Mouse (Mus musculus) C2C12 (cell line): ENCODE data around the gene Map3k7cl. TPM values are rescaled to one million over a fixed set of nuclear protein-coding genes. Genes with fewer than 3 reads are reported as not detected.

Experiments
- H3K27me3 ChIP-seq: one replicate; pipeline ENCODE4 v1.6.1; 2011; ENCODE audit not compliant: control insufficient read depth, insufficient read depth, insufficient read length
- H3K36me3 ChIP-seq: one replicate; pipeline ENCODE4 v1.6.1; 2011; ENCODE audit not compliant: control insufficient read depth, insufficient read depth
- H3K4me3 ChIP-seq: one replicate; pipeline ENCODE4 v1.5.1; 2011; ENCODE audit warnings: mild to moderate bottlenecking, control low read depth; ENCODE audit not compliant: poor library complexity, insufficient read depth, severe bottlenecking
- H3K79me2 ChIP-seq: one replicate; pipeline ENCODE4 v1.6.1; 2011; ENCODE audit not compliant: control insufficient read depth, insufficient read depth
- H3K79me3 ChIP-seq: one replicate; pipeline ENCODE4 v1.6.1; 2011; ENCODE audit warnings: low read depth, control low read depth
- H3ac ChIP-seq: one replicate; pipeline ENCODE3; 2011; ENCODE audit warnings: low read depth; ENCODE audit not compliant: control insufficient read depth, insufficient read length
- CEBPB ChIP-seq: IDR thresholded peaks from one replicate; pipeline ENCODE4 v1.6.1; 2011; ENCODE audit warnings: low read depth, mild to moderate bottlenecking, control low read depth, moderate library complexity
- CTCF ChIP-seq: IDR thresholded peaks from one replicate; pipeline ENCODE4 v1.5.1; 2011; ENCODE audit not compliant: control insufficient read depth, insufficient read depth, insufficient read length
- FOSL1 ChIP-seq: IDR thresholded peaks from one replicate; pipeline ENCODE4 v1.8.0; 2011; ENCODE audit warnings: mild to moderate bottlenecking, low read length; ENCODE audit not compliant: poor library complexity, insufficient read depth, severe bottlenecking
- MAX ChIP-seq: IDR thresholded peaks from one replicate; pipeline ENCODE4 v1.6.1; 2011; ENCODE audit warnings: mild to moderate bottlenecking, control low read depth
- MYOD1 ChIP-seq: IDR thresholded peaks from one replicate; pipeline ENCODE4 v1.6.1; 2011; ENCODE audit warnings: low read depth; ENCODE audit not compliant: control insufficient read depth, insufficient read length
- MYOG ChIP-seq: IDR thresholded peaks from one replicate; pipeline ENCODE4 v1.6.1; 2011; ENCODE audit not compliant: control insufficient read depth, insufficient read length; ENCODE audit errors: extremely low read depth
- USF1 ChIP-seq: IDR thresholded peaks from one replicate; pipeline ENCODE4 v1.6.1; 2011; ENCODE audit warnings: low read depth, mild to moderate bottlenecking, control low read depth, moderate library complexity
- polyA plus RNA-seq: library from polyadenylated mRNA; unstranded; fragments of >200 nt; fragmentation: generic; extraction: Trizol; gene quantifications from one replicate; pipeline ENCODE4 v1.2.1, GENCODE M21; 2012; ENCODE audit warnings: missing spikeins

Gene Map3k7cl
- polyA plus RNA-seq, 1 experiment: 0.11 TPM

GRCm38 (mm10) chr16:87568241-87568640 is 15.1 kb downstream of the Map3k7cl start:
- TF ChIP-seq CEBPB (no peak), FOSL1 (no peak), MYOD1 (no peak), MAX (no peak), USF1 (no peak), CTCF (no peak), MYOG (no peak)
- H3K36me3 ChIP-seq: no peaks in the 10 kb centered on the region
- no peaks in the 10 kb centered on the region for H3K27me3 ChIP-seq
- no peak overlapping the region for H3ac ChIP-seq
- H3K79me3 ChIP-seq: no peaks in the 10 kb centered on the region
- no peak overlapping the region for H3K4me3 ChIP-seq
- no peaks in the 10 kb centered on the region for H3K79me2 ChIP-seq

GRCm38 (mm10) chr16:87569576-87570105 is 16.5 kb downstream of the Map3k7cl start:
- no peaks in the 10 kb centered on the region for H3K36me3 ChIP-seq
- H3K4me3 ChIP-seq: no peak overlapping the region
- H3K27me3 ChIP-seq: no peaks in the 10 kb centered on the region
- TF ChIP-seq USF1 (no peak), MYOG (no peak), CTCF (no peak), FOSL1 (no peak), MYOD1 (no peak), CEBPB (no peak), MAX (no peak)
- H3K79me3 ChIP-seq: no peaks in the 10 kb centered on the region
- H3ac ChIP-seq: no peak overlapping the region
- no peaks in the 10 kb centered on the region for H3K79me2 ChIP-seq

- Histone ChIP-seq H3K79me3 (no peaks in the 10 kb centered on the region), H3K79me2 (no peaks in the 10 kb centered on the region), H3K36me3 (no peaks in the 10 kb centered on the region), H3K27me3 (no peaks in the 10 kb centered on the region), H3K4me3 (no peak overlapping the region), H3ac (no peak overlapping the region)
- TF ChIP-seq CTCF (no peak), FOSL1 (no peak), MYOD1 (no peak), MYOG (no peak), CEBPB (no peak), MAX (no peak), USF1 (no peak)
Observed at GRCm38 (mm10) chr16:87570334-87570733, 17.2 kb downstream of the Map3k7cl start.

- Histone ChIP-seq H3K79me2 (no peaks in the 10 kb centered on the region), H3K79me3 (no peaks in the 10 kb centered on the region), H3K27me3 (no peaks in the 10 kb centered on the region), H3ac (no peak overlapping the region), H3K4me3 (no peak overlapping the region), H3K36me3 (no peaks in the 10 kb centered on the region)
- no peak for TF ChIP-seq MYOD1
- no peak for TF ChIP-seq MAX
- no peak for TF ChIP-seq CTCF
- TF ChIP-seq MYOG: no peak
- TF ChIP-seq USF1: no peak
- no peak for TF ChIP-seq CEBPB
- TF ChIP-seq FOSL1: no peak
Observed at GRCm38 (mm10) chr16:87573409-87573808, 20.3 kb downstream of the Map3k7cl start.

- H3K36me3 ChIP-seq: no peaks in the 10 kb centered on the region
- H3ac ChIP-seq: no peak overlapping the region
- H3K27me3 ChIP-seq: no peaks in the 10 kb centered on the region
- H3K79me3 ChIP-seq: no peaks in the 10 kb centered on the region
- H3K79me2 ChIP-seq: no peaks in the 10 kb centered on the region
- peak; percentile 59 for TF ChIP-seq MYOD1
- no peak for TF ChIP-seq MAX
- TF ChIP-seq CEBPB: peak; percentile 34
- no peak overlapping the region for H3K4me3 ChIP-seq
Observed at GRCm38 (mm10) chr16:87574160-87574559, 21.0 kb downstream of the Map3k7cl start.

- Histone ChIP-seq H3ac (no peak overlapping the region), H3K79me2 (no peaks in the 10 kb centered on the region), H3K79me3 (no peaks in the 10 kb centered on the region), H3K27me3 (no peaks in the 10 kb centered on the region), H3K36me3 (no peaks in the 10 kb centered on the region), H3K4me3 (no peak overlapping the region)
- no peak for TF ChIP-seq CTCF
- peak; percentile 35 for TF ChIP-seq MAX
- no peak for TF ChIP-seq CEBPB
- TF ChIP-seq FOSL1: no peak
- TF ChIP-seq USF1: no peak
- TF ChIP-seq MYOG: no peak
- peak; percentile 13 for TF ChIP-seq MYOD1
Observed at GRCm38 (mm10) chr16:87575600-87575999, 22.5 kb downstream of the Map3k7cl start.
